Mouse (Mus musculus): ENCODE data around the gene Dag1.
"Not testable (repeated sequence)": the region's sequence is repeated elsewhere in the genome, so short reads cannot be mapped to it uniquely, and the experiment has no call there.

The Dag1 gene

GRCm38 (mm10) chr9:108263690-108264190 is at the start of gene Dag1:
Gene Dag1 (minus strand): TSS chr9:108263958.
- peak; percentile 63 for DNase-seq (ENCODE audit: extremely low read depth, low read depth)

- DNase-seq (ENCODE audit: extremely low read depth, low read depth) = no peak
Observed at GRCm38 (mm10) chr9:108308141-108308540, 44.4 kb upstream of the Dag1 start.

GRCm38 (mm10) chr9:108307021-108307807 is 43.5 kb upstream of the Dag1 start:
- DNase-seq (ENCODE audit: extremely low read depth, low read depth) = no peak

GRCm38 (mm10) chr9:108306571-108306980 is 42.8 kb upstream of the Dag1 start:
- no peak for DNase-seq (ENCODE audit: extremely low read depth, low read depth)

GRCm38 (mm10) chr9:108305629-108306520 is 42.1 kb upstream of the Dag1 start, which contains the start of the genes Rhoa and Tcta:
Gene Rhoa (plus strand): TSS chr9:108306129.
Gene Tcta (minus strand): TSS chr9:108306160.
- peak; percentile 100 for DNase-seq (ENCODE audit: extremely low read depth, low read depth)

- no peak for DNase-seq (ENCODE audit: extremely low read depth, low read depth)
Observed at GRCm38 (mm10) chr9:108305170-108305569, 41.4 kb upstream of the Dag1 start.

GRCm38 (mm10) chr9:108304716-108305115 is 41.0 kb upstream of the Dag1 start:
- DNase-seq (ENCODE audit: extremely low read depth, low read depth) = no peak

GRCm38 (mm10) chr9:108301853-108302252 is 38.1 kb upstream of the Dag1 start:
- no peak for DNase-seq (ENCODE audit: extremely low read depth, low read depth)

- no peak for DNase-seq (ENCODE audit: extremely low read depth, low read depth)
Observed at GRCm38 (mm10) chr9:108296453-108297355, 32.9 kb upstream of the Dag1 start, which contains the start of gene Amt. Gene Amt (plus strand): TSS chr9:108296853.

- no peak for DNase-seq (ENCODE audit: extremely low read depth, low read depth)
Observed at GRCm38 (mm10) chr9:108290773-108291172, 27.0 kb upstream of the Dag1 start.

GRCm38 (mm10) chr9:108290016-108290750 is 26.4 kb upstream of the Dag1 start, which contains the start of gene Nicn1:
Gene Nicn1 (plus strand): TSS chr9:108290429.
- peak; percentile 97 for DNase-seq (ENCODE audit: extremely low read depth, low read depth)

GRCm38 (mm10) chr9:108289347-108289746 is 25.6 kb upstream of the Dag1 start:
- DNase-seq (ENCODE audit: extremely low read depth, low read depth) = no peak

- DNase-seq (ENCODE audit: extremely low read depth, low read depth) = not testable (repeated sequence)
Observed at GRCm38 (mm10) chr9:108287526-108288238, 23.9 kb upstream of the Dag1 start.

GRCm38 (mm10) chr9:108284410-108284809 is 20.7 kb upstream of the Dag1 start:
- peak; percentile 82 for DNase-seq (ENCODE audit: extremely low read depth, low read depth)

GRCm38 (mm10) chr9:108280071-108280828 is 16.5 kb upstream of the Dag1 start:
- no peak for DNase-seq (ENCODE audit: extremely low read depth, low read depth)

GRCm38 (mm10) chr9:108278697-108279450 is 15.1 kb upstream of the Dag1 start:
- peak; percentile 60 for DNase-seq (ENCODE audit: extremely low read depth, low read depth)

GRCm38 (mm10) chr9:108275331-108275659 is 11.5 kb upstream of the Dag1 start:
- no peak for DNase-seq (ENCODE audit: extremely low read depth, low read depth)

All from MEL-GATA-1-ER (cell line).